Mouse (Mus musculus): ENCODE data around the gene Glis3. TPM values are rescaled to one million over a fixed set of nuclear protein-coding genes. Genes with fewer than 3 reads are reported as not detected.

Glis3 gene
- polyA plus RNA-seq, 1 experiment from 2014 or later = 2.9 TPM

DNA sequence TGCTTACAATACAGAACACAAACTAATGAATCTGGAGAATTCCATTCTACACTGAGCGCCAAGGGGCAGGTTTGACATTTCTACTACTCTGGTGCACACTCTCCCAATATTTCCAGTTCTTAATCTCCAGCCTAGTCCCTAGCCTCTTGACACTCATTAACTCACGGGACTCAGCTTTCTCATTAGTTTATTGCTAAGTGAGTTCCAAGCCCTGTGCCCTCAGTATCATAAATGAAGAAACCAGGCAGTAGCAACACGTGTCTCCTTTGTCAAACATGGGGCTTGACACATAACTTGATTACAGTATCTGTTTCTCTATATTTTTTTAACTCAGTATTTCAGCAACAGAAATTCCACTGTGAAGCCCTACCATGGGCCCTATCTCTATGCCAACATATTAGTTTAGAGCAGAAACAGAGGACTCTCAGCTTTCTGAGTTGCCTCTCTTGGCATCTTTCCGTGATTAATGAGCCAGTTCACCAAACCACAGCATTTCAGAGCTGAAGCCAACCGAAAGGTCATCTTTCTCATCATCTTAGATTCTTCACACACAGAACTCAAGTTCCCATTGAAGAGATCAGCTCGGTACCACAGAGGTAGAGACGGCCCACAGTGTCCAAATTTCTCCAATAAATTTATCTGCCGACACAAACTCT, 186.1 kb downstream of the Glis3 start:
- Histone ChIP-seq H3K27ac (ENCODE audit: low read depth, low read length) (no peak overlapping the region), H3K9ac (ENCODE audit: low read depth, low read length) (no peak overlapping the region), H3K36me3 (ENCODE audit: control insufficient read depth, insufficient read depth, low read length) (no peaks in the 10 kb centered on the region), H3K4me1 (replicated peaks; ENCODE audit: control insufficient read depth, insufficient read depth, low read length) (no peaks in the 10 kb centered on the region), H3K9me3 (ENCODE audit: control insufficient read depth, low read length) (no peaks in the 10 kb centered on the region), H3K4me3 (ENCODE audit: low read depth, low read length) (no peak overlapping the region), H3K4me2 (replicated peaks; ENCODE audit: low read depth, low read length) (no peak overlapping the region), H3K27me3 (ENCODE audit: control insufficient read depth, insufficient read depth, low read length) (no peaks in the 10 kb centered on the region)
- no peak for ATAC-seq (ENCODE audit: low FRiP score)
- no peak for DNase-seq (ENCODE audit: low spot score)
- 94% methylated on average over 8 of the region's 8 CpGs for WGBS

DNA sequence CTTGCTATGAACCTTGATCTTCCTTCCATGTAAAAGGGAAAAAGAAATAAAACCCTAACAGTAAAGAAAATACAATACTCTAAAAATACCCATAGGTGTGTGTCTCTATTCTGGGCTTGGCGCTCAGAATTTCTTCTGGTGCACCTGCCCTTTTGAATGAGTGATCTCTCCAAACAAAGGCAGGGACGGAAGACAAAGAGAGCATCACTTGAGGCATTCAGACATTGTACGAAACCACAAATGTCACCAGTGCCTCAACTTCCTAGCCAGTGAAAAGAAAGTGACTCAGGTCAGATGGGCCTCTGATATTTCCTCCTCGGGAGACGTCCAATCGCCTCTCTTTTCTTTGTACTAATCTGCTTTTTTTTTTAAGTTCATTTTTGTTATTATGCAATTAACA, 201.8 kb downstream of the Glis3 start:
- ATAC-seq (ENCODE audit: low FRiP score) (no peak), DNase-seq (ENCODE audit: low spot score) (no peak)
- H3K4me3 ChIP-seq (ENCODE audit: low read depth, low read length) = no peak overlapping the region
- no peak overlapping the region for H3K27ac ChIP-seq (ENCODE audit: low read depth, low read length)
- H3K4me2 ChIP-seq (replicated peaks; ENCODE audit: low read depth, low read length) = no peak overlapping the region
- 42% methylated on average over 6 of the region's 6 CpGs for WGBS
- H3K27me3 ChIP-seq (ENCODE audit: control insufficient read depth, insufficient read depth, low read length) = no peaks in the 10 kb centered on the region
- no peaks in the 10 kb centered on the region for H3K9me3 ChIP-seq (ENCODE audit: control insufficient read depth, low read length)
- H3K36me3 ChIP-seq (ENCODE audit: control insufficient read depth, insufficient read depth, low read length) = no peaks in the 10 kb centered on the region
- H3K4me1 ChIP-seq (replicated peaks; ENCODE audit: control insufficient read depth, insufficient read depth, low read length) = no peaks in the 10 kb centered on the region
- H3K9ac ChIP-seq (ENCODE audit: low read depth, low read length) = no peak overlapping the region

DNA sequence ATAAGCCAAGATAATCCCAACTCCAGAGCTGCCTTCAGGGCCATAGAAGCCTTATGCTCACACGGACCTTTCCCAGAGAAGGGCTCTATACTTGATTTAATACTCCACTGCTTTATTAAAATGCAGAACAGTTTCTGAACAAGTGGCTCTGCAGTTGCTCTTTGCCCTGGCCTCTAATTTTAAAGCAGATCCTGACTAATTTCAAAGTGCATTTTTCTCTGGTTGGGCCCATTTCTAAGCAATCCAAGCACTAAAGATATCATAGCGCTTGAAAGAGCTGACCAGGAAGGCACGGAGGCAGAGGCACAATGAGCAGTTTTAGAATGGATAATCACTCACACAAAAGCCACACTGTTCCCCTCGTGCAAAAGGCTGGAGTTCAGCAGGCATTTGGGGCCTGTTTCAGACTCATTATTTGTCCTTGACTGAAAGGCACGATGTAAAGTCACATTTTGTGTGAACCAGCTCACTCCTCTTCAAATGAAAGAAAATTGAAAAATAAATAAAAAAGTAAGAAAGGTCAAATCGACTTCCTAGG, 202.5 kb downstream of the Glis3 start:
- H3K9me3 ChIP-seq (ENCODE audit: control insufficient read depth, low read length) = no peaks in the 10 kb centered on the region
- no peak overlapping the region for H3K4me2 ChIP-seq (replicated peaks; ENCODE audit: low read depth, low read length)
- no peak overlapping the region for H3K27ac ChIP-seq (ENCODE audit: low read depth, low read length)
- H3K4me3 ChIP-seq (ENCODE audit: low read depth, low read length) = no peak overlapping the region
- no peaks in the 10 kb centered on the region for H3K4me1 ChIP-seq (replicated peaks; ENCODE audit: control insufficient read depth, insufficient read depth, low read length)
- WGBS = 26% methylated on average over 6 of the region's 6 CpGs
- peak; percentile 44 for DNase-seq (ENCODE audit: low spot score)
- no peaks in the 10 kb centered on the region for H3K36me3 ChIP-seq (ENCODE audit: control insufficient read depth, insufficient read depth, low read length)
- no peak for ATAC-seq (ENCODE audit: low FRiP score)
- H3K9ac ChIP-seq (ENCODE audit: low read depth, low read length) = no peak overlapping the region
- no peaks in the 10 kb centered on the region for H3K27me3 ChIP-seq (ENCODE audit: control insufficient read depth, insufficient read depth, low read length)

DNA sequence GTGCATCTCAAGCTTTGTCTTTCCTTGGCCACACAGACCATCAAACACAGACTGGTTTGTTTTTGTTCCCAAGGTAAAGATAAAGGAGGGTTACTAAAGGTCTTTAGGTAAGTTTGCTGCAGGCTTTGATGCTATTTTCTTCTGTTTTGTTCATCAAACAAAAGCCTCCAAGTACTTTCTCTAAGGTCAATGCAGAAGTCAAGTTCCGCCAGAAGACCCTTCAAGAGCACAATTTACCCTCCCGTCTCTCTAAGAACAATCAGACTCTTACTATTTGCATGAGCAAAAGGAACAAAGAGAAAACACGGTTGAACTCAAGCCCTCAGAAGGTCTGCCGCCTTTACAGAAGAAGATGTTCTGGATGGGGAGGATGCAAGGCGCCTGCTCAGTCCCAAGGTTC, 206.3 kb downstream of the Glis3 start:
- Histone ChIP-seq H3K9me3 (ENCODE audit: control insufficient read depth, low read length) (no peaks in the 10 kb centered on the region), H3K27ac (ENCODE audit: low read depth, low read length) (no peak overlapping the region), H3K4me2 (replicated peaks; ENCODE audit: low read depth, low read length) (no peak overlapping the region), H3K36me3 (ENCODE audit: control insufficient read depth, insufficient read depth, low read length) (no peaks in the 10 kb centered on the region), H3K27me3 (ENCODE audit: control insufficient read depth, insufficient read depth, low read length) (no peaks in the 10 kb centered on the region), H3K4me1 (replicated peaks; ENCODE audit: control insufficient read depth, insufficient read depth, low read length) (no peaks in the 10 kb centered on the region), H3K9ac (ENCODE audit: low read depth, low read length) (no peak overlapping the region), H3K4me3 (ENCODE audit: low read depth, low read length) (no peak overlapping the region)
- DNase-seq (ENCODE audit: low spot score) = no peak
- 64% methylated on average over 5 of the region's 5 CpGs for WGBS
- ATAC-seq (ENCODE audit: low FRiP score) = no peak

DNA sequence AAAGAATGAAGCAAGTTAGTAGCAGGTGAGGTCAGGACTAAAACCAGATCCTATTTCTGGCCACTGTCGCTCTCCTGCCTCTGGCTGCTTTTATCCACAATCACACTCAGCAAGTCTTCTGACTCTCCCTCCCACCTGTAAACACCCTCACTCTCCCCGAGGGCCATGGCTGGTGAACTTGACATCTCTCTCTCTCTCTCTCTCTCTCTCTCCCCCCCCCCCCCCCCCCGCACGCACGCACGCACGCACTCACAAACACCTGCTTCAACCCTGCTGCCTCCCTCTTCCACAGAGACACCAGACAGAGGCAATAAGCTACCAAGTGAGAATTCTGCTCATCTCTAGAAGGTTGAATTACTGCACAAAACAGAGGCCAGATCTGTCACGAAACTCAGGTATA, 208.7 kb downstream of the Glis3 start:
- no peak overlapping the region for H3K4me2 ChIP-seq (replicated peaks; ENCODE audit: low read depth, low read length)
- H3K9me3 ChIP-seq (ENCODE audit: control insufficient read depth, low read length) = no peaks in the 10 kb centered on the region
- ATAC-seq (ENCODE audit: low FRiP score) (no peak), DNase-seq (ENCODE audit: low spot score) (no peak)
- H3K9ac ChIP-seq (ENCODE audit: low read depth, low read length) = no peak overlapping the region
- no peaks in the 10 kb centered on the region for H3K4me1 ChIP-seq (replicated peaks; ENCODE audit: control insufficient read depth, insufficient read depth, low read length)
- H3K4me3 ChIP-seq (ENCODE audit: low read depth, low read length) = no peak overlapping the region
- no peaks in the 10 kb centered on the region for H3K36me3 ChIP-seq (ENCODE audit: control insufficient read depth, insufficient read depth, low read length)
- no peaks in the 10 kb centered on the region for H3K27me3 ChIP-seq (ENCODE audit: control insufficient read depth, insufficient read depth, low read length)
- no peak overlapping the region for H3K27ac ChIP-seq (ENCODE audit: low read depth, low read length)
- 89% methylated on average over 5 of the region's 8 CpGs for WGBS

DNA sequence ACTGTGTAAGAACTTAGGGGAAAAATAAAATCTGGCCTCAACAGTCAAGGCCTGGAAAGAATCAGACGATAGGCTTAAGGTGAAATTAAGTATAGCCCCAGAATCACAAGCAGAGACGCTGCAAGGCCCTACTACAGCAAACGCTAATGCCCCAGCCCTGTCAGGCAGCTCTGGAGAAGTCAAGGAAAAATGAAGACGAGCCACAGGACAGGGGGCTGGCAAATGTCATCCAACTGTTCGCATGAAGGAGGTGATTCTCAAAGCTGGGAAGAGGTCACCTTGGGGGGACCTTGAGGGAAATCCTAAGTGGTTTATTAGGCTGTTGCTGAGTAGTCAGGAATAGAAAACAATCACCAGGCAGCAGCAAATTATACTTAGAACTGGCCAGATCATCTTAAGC, 214.1 kb downstream of the Glis3 start:
- Histone ChIP-seq H3K4me3 (ENCODE audit: low read depth, low read length) (no peak overlapping the region), H3K9ac (ENCODE audit: low read depth, low read length) (no peak overlapping the region), H3K9me3 (ENCODE audit: control insufficient read depth, low read length) (no peaks in the 10 kb centered on the region), H3K4me1 (replicated peaks; ENCODE audit: control insufficient read depth, insufficient read depth, low read length) (0 out of 2 replicates have a peak, but pooled peaks cover 3% of the 10 kb centered on the region), H3K4me2 (replicated peaks; ENCODE audit: low read depth, low read length) (no peak overlapping the region), H3K27me3 (ENCODE audit: control insufficient read depth, insufficient read depth, low read length) (no peaks in the 10 kb centered on the region), H3K36me3 (ENCODE audit: control insufficient read depth, insufficient read depth, low read length) (no peaks in the 10 kb centered on the region), H3K27ac (ENCODE audit: low read depth, low read length) (no peak overlapping the region)
- DNase-seq (ENCODE audit: low spot score) (no peak), ATAC-seq (ENCODE audit: low FRiP score) (no peak)
- WGBS = 79% methylated on average over 5 of the region's 5 CpGs

DNA sequence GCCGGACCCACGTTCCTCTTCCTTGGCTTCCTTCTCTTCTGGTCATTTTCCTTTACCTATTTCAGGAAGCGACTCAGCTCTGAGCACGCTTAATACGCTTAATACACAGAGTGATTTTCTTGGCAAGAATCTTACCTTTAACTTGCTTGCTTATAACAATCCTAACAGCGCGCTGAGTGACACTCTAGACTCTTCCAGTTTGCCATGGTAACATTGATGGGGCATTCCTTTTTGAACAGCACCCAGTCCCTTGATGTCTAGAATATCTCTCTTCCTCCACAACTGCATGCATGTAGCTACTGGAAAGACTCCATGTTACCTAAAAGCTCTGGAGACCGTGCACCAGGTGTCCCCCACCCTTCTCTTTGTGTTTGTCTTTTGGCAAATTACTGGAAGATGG, 225.5 kb downstream of the Glis3 start:
- no peaks in the 10 kb centered on the region for H3K27me3 ChIP-seq (ENCODE audit: control insufficient read depth, insufficient read depth, low read length)
- no peak overlapping the region for H3K4me2 ChIP-seq (replicated peaks; ENCODE audit: low read depth, low read length)
- no peak for ATAC-seq (ENCODE audit: low FRiP score)
- H3K9ac ChIP-seq (ENCODE audit: low read depth, low read length) = no peak overlapping the region
- no peaks in the 10 kb centered on the region for H3K9me3 ChIP-seq (ENCODE audit: control insufficient read depth, low read length)
- DNase-seq (ENCODE audit: low spot score) = no peak
- no peak overlapping the region for H3K4me3 ChIP-seq (ENCODE audit: low read depth, low read length)
- peaks cover 2% of the 10 kb centered on the region; the same call in 1 of the 2 replicates for H3K4me1 ChIP-seq (replicated peaks; ENCODE audit: control insufficient read depth, insufficient read depth, low read length)
- WGBS = 90% methylated on average over 8 of the region's 8 CpGs
- H3K27ac ChIP-seq (ENCODE audit: low read depth, low read length) = no peak overlapping the region
- no peaks in the 10 kb centered on the region for H3K36me3 ChIP-seq (ENCODE audit: control insufficient read depth, insufficient read depth, low read length)

DNA sequence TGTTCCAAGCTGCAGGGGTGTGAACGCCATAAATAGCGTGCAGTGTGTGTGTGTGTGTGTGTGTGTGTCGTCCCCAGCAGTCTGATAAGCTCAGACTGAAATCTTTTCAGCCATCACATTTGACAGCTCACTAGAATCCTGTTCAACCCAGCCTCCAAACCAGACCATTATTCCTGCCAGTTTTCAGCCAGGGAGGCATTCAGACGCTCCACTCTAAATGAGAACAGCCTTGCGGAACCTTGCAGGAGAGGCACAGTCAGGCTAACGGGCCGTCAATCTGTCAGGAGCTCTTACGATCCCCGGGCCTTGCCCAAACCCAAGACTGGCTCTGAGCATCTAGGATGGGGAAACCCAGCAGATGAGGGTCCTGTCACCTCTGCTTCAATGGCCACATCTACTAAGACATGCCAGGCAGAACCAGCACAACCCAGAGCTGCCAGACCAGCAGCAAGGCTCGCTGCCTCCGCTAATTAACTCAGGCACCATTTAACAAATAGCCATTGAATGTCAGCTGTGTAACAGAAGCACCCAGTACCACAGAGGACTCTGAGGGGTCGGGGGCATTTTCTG, 226.8 kb downstream of the Glis3 start:
- 28% methylated on average over 12 of the region's 12 CpGs for WGBS
- Histone ChIP-seq H3K9me3 (ENCODE audit: control insufficient read depth, low read length) (no peaks in the 10 kb centered on the region), H3K9ac (ENCODE audit: low read depth, low read length) (no peak overlapping the region), H3K36me3 (ENCODE audit: control insufficient read depth, insufficient read depth, low read length) (no peaks in the 10 kb centered on the region), H3K27ac (ENCODE audit: low read depth, low read length) (peak overlapping the region; percentile 63), H3K4me1 (replicated peaks; ENCODE audit: control insufficient read depth, insufficient read depth, low read length) (peaks cover 2% of the 10 kb centered on the region; the same call in 1 of the 2 replicates), H3K4me3 (ENCODE audit: low read depth, low read length) (no peak overlapping the region), H3K4me2 (replicated peaks; ENCODE audit: low read depth, low read length) (no peak overlapping the region; the same call in 1 of the 2 replicates), H3K27me3 (ENCODE audit: control insufficient read depth, insufficient read depth, low read length) (no peaks in the 10 kb centered on the region)
- ATAC-seq (ENCODE audit: low FRiP score) (peak; percentile 80), DNase-seq (ENCODE audit: low spot score) (peak; percentile 36)

DNA sequence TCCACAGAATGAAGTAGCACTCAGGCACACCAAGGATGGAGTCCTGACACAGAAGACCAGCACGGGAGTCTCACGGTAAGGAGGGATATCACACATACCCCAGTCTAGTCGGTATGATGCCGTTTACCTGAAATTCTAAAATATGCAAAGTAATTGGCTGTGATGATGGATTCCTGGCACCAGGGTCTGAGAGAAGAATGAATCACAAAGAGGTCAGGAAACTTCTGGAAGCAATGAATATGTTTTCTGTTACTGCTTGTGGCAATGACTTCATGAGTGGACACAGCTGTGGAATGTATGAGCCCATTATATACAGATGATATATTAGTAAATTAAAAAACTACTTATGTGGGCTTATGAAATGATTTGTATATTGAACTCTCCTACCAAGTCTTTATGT, 231.1 kb downstream of the Glis3 start:
- H3K4me1 ChIP-seq (replicated peaks; ENCODE audit: control insufficient read depth, insufficient read depth, low read length) = peaks cover 2% of the 10 kb centered on the region; the same call in 1 of the 2 replicates
- no peaks in the 10 kb centered on the region for H3K36me3 ChIP-seq (ENCODE audit: control insufficient read depth, insufficient read depth, low read length)
- 91% methylated on average over 4 of the region's 4 CpGs for WGBS
- no peaks in the 10 kb centered on the region for H3K9me3 ChIP-seq (ENCODE audit: control insufficient read depth, low read length)
- H3K9ac ChIP-seq (ENCODE audit: low read depth, low read length) = no peak overlapping the region
- H3K27ac ChIP-seq (ENCODE audit: low read depth, low read length) = no peak overlapping the region
- ATAC-seq (ENCODE audit: low FRiP score) = no peak
- no peak overlapping the region for H3K4me2 ChIP-seq (replicated peaks; ENCODE audit: low read depth, low read length)
- H3K4me3 ChIP-seq (ENCODE audit: low read depth, low read length) = no peak overlapping the region
- no peaks in the 10 kb centered on the region for H3K27me3 ChIP-seq (ENCODE audit: control insufficient read depth, insufficient read depth, low read length)
- DNase-seq (ENCODE audit: low spot score) = no peak

Measured in hindbrain, embryonic 11.5 days (tissue).